Mouse (Mus musculus) midbrain, embryonic 16.5 days (tissue): ENCODE measurements around the gene Ngdn. TPM values are rescaled to one million over a fixed set of nuclear protein-coding genes. Genes with fewer than 3 reads are reported as not detected.
A peak's percentile ranks its signal among the peaks of the same experiment; 100 is the strongest.

ENCODE experiments used
- ATAC-seq: fragments of 200-750 bp; cut with Nextera tagmentation; 2 replicates; pipeline ENCODE4 v1.8.0; 2017; ENCODE audit warnings: moderate TSS enrichment
- H3K27ac ChIP-seq: fragments of 300-500 bp; sonication (generic); 2 replicates; pipeline ENCODE4 v1.5.1; 2014; ENCODE audit warnings: mild to moderate bottlenecking, low read length, mixed read lengths
- H3K27me3 ChIP-seq: fragments of 300-500 bp; sonication (generic); 2 replicates; pipeline ENCODE4 v1.6.1; 2014; ENCODE audit warnings: low read depth, low read length, mixed read lengths; ENCODE audit not compliant: control insufficient read depth, insufficient read depth
- H3K36me3 ChIP-seq: fragments of 300-500 bp; sonication (generic); 2 replicates; pipeline ENCODE4 v1.6.1; 2014; ENCODE audit warnings: mild to moderate bottlenecking, low read length, moderate library complexity, mixed read lengths; ENCODE audit not compliant: control insufficient read depth, insufficient read depth
- H3K4me1 ChIP-seq: fragments of 300-500 bp; sonication (generic); 2 replicates; pipeline ENCODE4 v1.6.1; 2014; ENCODE audit warnings: mild to moderate bottlenecking, low read length, mixed read lengths; ENCODE audit not compliant: control insufficient read depth, insufficient read depth
- H3K4me2 ChIP-seq: fragments of 300-500 bp; sonication (generic); 2 replicates; pipeline ENCODE4 v1.6.1; 2014; ENCODE audit warnings: mild to moderate bottlenecking, low read length, mixed read lengths
- H3K4me3 ChIP-seq: fragments of 300-500 bp; sonication (generic); 2 replicates; pipeline ENCODE4 v1.5.1; 2014; ENCODE audit warnings: low read depth, mild to moderate bottlenecking, low read length, moderate library complexity, mixed read lengths
- H3K9ac ChIP-seq: fragments of 300-500 bp; sonication (generic); 2 replicates; pipeline ENCODE4 v1.6.1; 2014; ENCODE audit warnings: low read depth, low read length, mixed read lengths
- H3K9me3 ChIP-seq: fragments of 300-500 bp; sonication (generic); replicated peaks from 2 replicates; pipeline ENCODE4 v1.6.1; 2014; ENCODE audit warnings: mild to moderate bottlenecking, low read length, mixed read lengths; ENCODE audit not compliant: control insufficient read depth, poor library complexity, severe bottlenecking
- WGBS: fragments of 180-500 bp; shearing (Covaris S2); extraction: QIAGEN DNeasy Blood & Tissue Kit; methylation state at CpG from one replicate; pipeline ENCODE4 v1.1.7; 2014; 5-methylcytosine and 5-hydroxymethylcytosine counted together
- microRNA counts: library from miRNA; unstranded; fragments of <30 nt; microRNA quantifications from one replicate; lab custom pipeline; 2016
- microRNA-seq: library from miRNA; unstranded; fragments of <30 nt; microRNA quantifications from one replicate; pipeline ENCODE4, GENCODE M21; 2017
- polyA plus RNA-seq: library from polyadenylated mRNA; unstranded; fragments of >200 nt; fragmentation: Nextera tagmentation; extraction: Ambion mirVana; gene quantifications from 2 replicates; pipeline ENCODE4 v1.2.1, GENCODE M21; 2015

Gene Ngdn
- polyA plus RNA-seq, 1 experiment from 2014 or later, result 44.8 TPM

- H3K36me3 ChIP-seq, result peaks cover 51% of the 10 kb centered on the region
- H3K27ac ChIP-seq, result no peak overlapping the region
These were observed 56.5 kb downstream of the Ngdn start for GRCm38 (mm10) chr14:55071756-55072155.

More at GRCm38 (mm10) chr14:55071756-55072155, 56.5 kb downstream of the Ngdn start:
- Histone ChIP-seq H3K9me3 (no peaks in the 10 kb centered on the region), H3K9ac (no peak overlapping the region), H3K4me2 (no peak overlapping the region), H3K4me1 (no peaks in the 10 kb centered on the region), H3K4me3 (no peak overlapping the region), H3K27me3 (no peaks in the 10 kb centered on the region)
- ATAC-seq, result 0 out of 2 replicates have a peak, but pooled peaks have one; percentile 8
- WGBS, result 37% methylated on average over 19 of the region's 19 CpGs

MicroRNAs within 50 kb of the gene (microRNA counts, 519-probe panel; counts per million panel counts)
- 1,605 counts per million, percentile 31 among the panel's probes with 10 or more counts for microRNA mmu-miR-208b (lab: Ali Mortazavi, UCI)

Small RNA genes lying within 50 kb of the gene (microRNA-seq; reads per million reads assigned to microRNA genes)
- 17.8 reads per million, percentile 36 among the genes with 10 or more reads in this experiment for gene Mir208b

Other genes with a start within 250 kb of the Ngdn start
- 8.8 and 12.0 TPM in 2 replicates for gene Slc7a8, start 233.5 kb upstream of the Ngdn start, polyA plus RNA-seq
- not detected in 2 replicates for gene Rnf212b, start 201.3 kb upstream of the Ngdn start, polyA plus RNA-seq
- 13.2 and 14.5 TPM in 2 replicates for gene Homez, start 144.5 kb upstream of the Ngdn start, polyA plus RNA-seq
- 2.3 and 3.4 TPM in 2 replicates for gene Ppp1r3e, start 137.9 kb upstream of the Ngdn start, polyA plus RNA-seq
- gene Bcl2l2, start 132.1 kb upstream of the Ngdn start, polyA plus RNA-seq, result 3.9 and 4.1 TPM in 2 replicates
- not detected in 2 replicates for gene Gm20521, start 132.0 kb upstream of the Ngdn start, polyA plus RNA-seq
- gene Pabpn1, start 123.0 kb upstream of the Ngdn start, polyA plus RNA-seq, result 150 and 163 TPM in 2 replicates
- gene Slc22a17, start 102.3 kb upstream of the Ngdn start, polyA plus RNA-seq, result 219 and 245 TPM in 2 replicates
- gene Efs, start 89.3 kb upstream of the Ngdn start, polyA plus RNA-seq, result 11.7 and 12.9 TPM in 2 replicates
- gene Il25, start 82.8 kb upstream of the Ngdn start, polyA plus RNA-seq, result 0.46 and 0.51 TPM in 2 replicates
- gene Cmtm5, start 79.2 kb upstream of the Ngdn start, polyA plus RNA-seq, result 9.5 and 14.8 TPM in 2 replicates
- gene Myh6, start 48.5 kb upstream of the Ngdn start, polyA plus RNA-seq, result 1.3 and 2.9 TPM in 2 replicates
- not detected in 2 replicates for gene Gm17428, start 38.5 kb upstream of the Ngdn start, polyA plus RNA-seq
- 7.7 and 8.9 TPM in 2 replicates for gene Myh7, start 20.8 kb upstream of the Ngdn start, polyA plus RNA-seq
- gene Zfhx2, start 76.9 kb downstream of the Ngdn start, polyA plus RNA-seq, result 25.9 and 34.6 TPM in 2 replicates
- 37.0 and 38.6 TPM in 2 replicates for gene Thtpa, start 79.3 kb downstream of the Ngdn start, polyA plus RNA-seq
- gene Ap1g2, start 91.1 kb downstream of the Ngdn start, polyA plus RNA-seq, result 9.0 and 9.2 TPM in 2 replicates
- 37.3 and 40.3 TPM in 2 replicates for gene Jph4, start 101.5 kb downstream of the Ngdn start, polyA plus RNA-seq
- 0.26 and 0.57 TPM in 2 replicates for gene Dhrs2, start 206.6 kb downstream of the Ngdn start, polyA plus RNA-seq